13 mouse cellular contexts compared by ENCODE assay signal in the genomic region with DNA sequence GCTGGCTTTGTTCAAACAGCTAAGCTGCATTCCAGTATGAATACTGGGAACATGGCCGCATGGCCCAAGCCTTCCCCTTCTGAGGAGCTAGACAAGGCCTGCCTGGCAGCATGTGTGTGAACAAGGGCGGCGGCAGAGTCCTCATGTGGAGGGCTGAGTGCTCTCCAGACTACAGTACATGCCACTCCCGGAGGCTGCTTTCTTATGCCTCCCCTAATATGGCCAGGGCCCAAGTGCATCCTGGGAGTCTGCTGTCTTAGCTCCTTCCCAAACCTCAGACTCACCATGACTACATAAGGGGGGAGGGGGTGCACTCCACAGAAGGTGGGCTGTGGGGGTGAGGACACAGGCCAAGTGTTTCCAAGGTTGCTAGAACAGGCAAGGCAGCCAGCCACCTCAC. TPM values are rescaled to one million over a fixed set of nuclear protein-coding genes. Genes with fewer than 3 reads are reported as not detected.
DNase-seq lines count a peak whose midpoint lies in the region; ATAC-seq and TF ChIP-seq lines count a peak whose summit lies in the region.
"Had no signal": no experiment of that assay in that cellular context is flagged by ENCODE, and none has a peak within 500 bp of the region (broad histone marks: within the 10 kb centered on the region; RNA-seq: fewer than 3 reads in every experiment).

No protein-coding gene starts in this region.

- 69% methylated on average over 4 of the region's 4 CpGs for WGBS in hindbrain, postnatal 0 days
- 75% methylated on average over 4 of the region's 4 CpGs for WGBS in hindbrain, embryonic 14.5 days
- WGBS in liver, embryonic 15.5 days (ENCODE audit: insufficient replicate concordance), result 61% methylated on average over 4 of the region's 4 CpGs

- no peak overlapping the region for H3K4me3 ChIP-seq in hindbrain, postnatal 0 days (ENCODE audit: low read length)
- H3K4me3 ChIP-seq in hindbrain, embryonic 14.5 days (replicated peaks; ENCODE audit: low read length), result no peak overlapping the region
- H3K4me3 ChIP-seq in brown adipose tissue, adult 24 weeks (ENCODE audit: insufficient read depth, low read depth, low read length), result no peak overlapping the region
- H3K4me3 ChIP-seq in liver, embryonic 15.5 days (replicated peaks), result no peak overlapping the region
- H3K4me3 ChIP-seq: erythroblast, embryonic 14.5 days; heart, adult 2 months had no signal

- H3K36me3 ChIP-seq in hindbrain, postnatal 0 days (ENCODE audit: insufficient read depth, low read length), result peaks cover 11% of the 10 kb centered on the region; the same call in 1 of the 2 replicates
- peaks cover 52% of the 10 kb centered on the region for H3K36me3 ChIP-seq in hindbrain, embryonic 14.5 days (replicated peaks; ENCODE audit: control insufficient read depth, insufficient read depth)
- H3K36me3 ChIP-seq in liver, embryonic 15.5 days (replicated peaks), result peaks cover 19% of the 10 kb centered on the region

- H3K27ac ChIP-seq in hindbrain, postnatal 0 days, result 0 out of 2 replicates have a peak overlapping the region, but pooled peaks have one; percentile 3
- no peak overlapping the region for H3K27ac ChIP-seq in hindbrain, embryonic 14.5 days
- H3K27ac ChIP-seq in brown adipose tissue, adult 24 weeks (replicated peaks; ENCODE audit: low read depth, low read length), result peak overlapping the region; percentile 58
- peak overlapping the region; percentile 31; the same call in 1 of the 2 replicates for H3K27ac ChIP-seq in liver, embryonic 15.5 days (replicated peaks)
- H3K27ac ChIP-seq: heart, adult 2 months; kidney, postnatal 0 days had no signal

- H3K27me3 ChIP-seq in hindbrain, postnatal 0 days (ENCODE audit: insufficient read depth, low read length), result no peaks in the 10 kb centered on the region
- no peaks in the 10 kb centered on the region for H3K27me3 ChIP-seq in hindbrain, embryonic 14.5 days (ENCODE audit: control insufficient read depth, insufficient read depth, low read length)
- H3K27me3 ChIP-seq in liver, embryonic 15.5 days, result no peaks in the 10 kb centered on the region

- H3K9ac ChIP-seq in hindbrain, postnatal 0 days (replicated peaks; ENCODE audit: low read length), result no peak overlapping the region
- H3K9ac ChIP-seq in hindbrain, embryonic 14.5 days, result no peak overlapping the region
- no peak overlapping the region for H3K9ac ChIP-seq in liver, embryonic 15.5 days

- no peak for TF ChIP-seq CTCF in hindbrain, postnatal 0 days (IDR thresholded peaks at IDR 0.05; ENCODE audit: low read depth)

- H3K4me1 ChIP-seq in hindbrain, postnatal 0 days (ENCODE audit: insufficient read depth, low read length), result no peaks in the 10 kb centered on the region
- no peaks in the 10 kb centered on the region for H3K4me1 ChIP-seq in hindbrain, embryonic 14.5 days (replicated peaks; ENCODE audit: control insufficient read depth, insufficient read depth, low read length)
- 0 out of 2 replicates have a peak, but pooled peaks cover 2% of the 10 kb centered on the region for H3K4me1 ChIP-seq in brown adipose tissue, adult 24 weeks (ENCODE audit: control insufficient read depth, insufficient read depth, insufficient read length, low read length)
- peaks cover 7% of the 10 kb centered on the region; the same call in 1 of the 2 replicates for H3K4me1 ChIP-seq in liver, embryonic 15.5 days (replicated peaks)

- DNase-seq in hindbrain, postnatal 0 days (ENCODE audit: low spot score), result no peak
- no peak for DNase-seq in hindbrain, embryonic 14.5 days (ENCODE audit: low spot score)
- DNase-seq in urinary bladder, postnatal 14 days (ENCODE audit: low spot score), result no peak
- no peak for DNase-seq in adrenal gland, adult 2 months
- DNase-seq: adrenal gland, postnatal 25 days; cerebellum, postnatal 10 days had no signal

- ATAC-seq in hindbrain, postnatal 0 days, result no peak
- ATAC-seq in hindbrain, embryonic 14.5 days (ENCODE audit: low FRiP score), result no peak
- no peak for ATAC-seq in liver, embryonic 15.5 days (ENCODE audit: insufficient read depth)
- ATAC-seq in megakaryocyte, adult 5-6 weeks (ENCODE audit: poor library complexity, severe bottlenecking), result peak; percentile 4
- ATAC-seq: midbrain, embryonic 16.5 days had no signal

- no peak overlapping the region for H3K4me2 ChIP-seq in hindbrain, postnatal 0 days (ENCODE audit: low read depth, low read length)
- no peak overlapping the region for H3K4me2 ChIP-seq in hindbrain, embryonic 14.5 days (replicated peaks)
- no peak overlapping the region for H3K4me2 ChIP-seq in liver, embryonic 15.5 days

- no peaks in the 10 kb centered on the region for H3K9me3 ChIP-seq in hindbrain, postnatal 0 days (ENCODE audit: low read length)
- no peaks in the 10 kb centered on the region for H3K9me3 ChIP-seq in hindbrain, embryonic 14.5 days (ENCODE audit: control insufficient read depth, low read length)
- H3K9me3 ChIP-seq in liver, embryonic 15.5 days (replicated peaks), result no peaks in the 10 kb centered on the region

RNA-seq across cellular contexts. Expression of a gene that starts 36.7 kb away (rescaled TPM):
- 25.2 and 32.5 TPM in 2 replicates for total RNA-seq in hindbrain, postnatal 0 days (2014; rRNA removed)
- polyA plus RNA-seq in hindbrain, postnatal 0 days (2015; fragmentation: Nextera tagmentation; extraction: Ambion mirVana), result 34.5 and 36.3 TPM in 2 replicates
- polyA plus RNA-seq in hindbrain, embryonic 14.5 days (2014; fragmentation: Nextera tagmentation; extraction: Ambion mirVana), result 40.6 and 41.3 TPM in 2 replicates
- 10.5 and 11.4 TPM in 2 replicates for polyA plus RNA-seq in brown adipose tissue, adult 24 weeks (2012; ENCODE audit: insufficient read depth, insufficient read length, missing spikeins)
- polyA plus RNA-seq in liver, embryonic 15.5 days (2015; fragmentation: Nextera tagmentation; extraction: Ambion mirVana), result 16.8 and 19.9 TPM in 2 replicates
- total RNA-seq in megakaryocyte, adult 5-6 weeks (2015), result 12.7 and 17.2 TPM in 2 replicates
- total RNA-seq in megakaryocyte, adult 5-6 weeks (2017), result 38.3 and 43.4 TPM in 2 replicates
- total RNA-seq in adrenal gland, adult 2 months (2021), result 10 to 100 TPM; 17.2 to 25.6 TPM
- polyA plus RNA-seq in adrenal gland, adult 2 months (2012; rRNA removed), result 12.2 and 14.9 TPM in 2 replicates
